Mouse (Mus musculus): ENCODE measurements around the gene 6030408B16Rik. TPM values are rescaled to one million over a fixed set of nuclear protein-coding genes. Genes with fewer than 3 reads are reported as not detected.

Gene 6030408B16Rik
- polyA plus RNA-seq, 1 experiment: not detected

DNA sequence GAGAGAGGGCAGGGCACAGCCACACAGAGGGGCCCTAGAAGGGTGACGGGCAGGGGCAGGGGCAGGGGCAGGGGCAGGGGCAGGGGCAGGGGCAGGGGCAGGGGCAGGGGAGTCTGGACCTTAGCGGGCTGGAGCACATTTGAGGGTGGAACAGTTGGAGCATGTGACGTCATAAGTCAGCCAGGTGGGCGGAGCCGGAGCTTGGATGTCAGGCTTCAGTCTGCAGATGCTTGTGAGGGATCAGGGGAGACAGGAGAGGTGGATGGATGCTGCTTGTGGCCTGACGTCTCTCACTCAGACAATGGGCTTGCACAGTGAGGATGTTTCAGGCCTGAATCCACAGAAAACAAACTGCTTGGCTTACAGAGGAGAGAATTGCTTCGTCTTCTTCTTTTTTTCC lies 5.5 kb downstream of the 6030408B16Rik start:
- TF ChIP-seq POLR2A (IDR thresholded peaks at IDR 0.05; ENCODE audit: insufficient read depth, low read length) (no peak), EP300 (IDR thresholded peaks at IDR 0.05; ENCODE audit: insufficient read depth, low read depth, low read length) (no peak)
- H3K27me3 ChIP-seq (ENCODE audit: control insufficient read depth, insufficient read depth, low read length, poor library complexity, severe bottlenecking): no peaks in the 10 kb centered on the region
- no peaks in the 10 kb centered on the region for H3K9me3 ChIP-seq (replicated peaks; ENCODE audit: control insufficient read depth, insufficient read depth, low read length, poor library complexity, severe bottlenecking)
- no peak overlapping the region for H3K27ac ChIP-seq (ENCODE audit: insufficient read depth, low read length)
- H3K36me3 ChIP-seq (ENCODE audit: control insufficient read depth, insufficient read depth, low read length, poor library complexity, severe bottlenecking): no peaks in the 10 kb centered on the region
- H3K4me3 ChIP-seq (ENCODE audit: low read depth, low read length): no peak overlapping the region
- H3K4me1 ChIP-seq (ENCODE audit: control insufficient read depth, insufficient read depth, low read length): no peaks in the 10 kb centered on the region
- H3K9ac ChIP-seq (ENCODE audit: low read depth, poor library complexity, severe bottlenecking): no peak overlapping the region

DNA sequence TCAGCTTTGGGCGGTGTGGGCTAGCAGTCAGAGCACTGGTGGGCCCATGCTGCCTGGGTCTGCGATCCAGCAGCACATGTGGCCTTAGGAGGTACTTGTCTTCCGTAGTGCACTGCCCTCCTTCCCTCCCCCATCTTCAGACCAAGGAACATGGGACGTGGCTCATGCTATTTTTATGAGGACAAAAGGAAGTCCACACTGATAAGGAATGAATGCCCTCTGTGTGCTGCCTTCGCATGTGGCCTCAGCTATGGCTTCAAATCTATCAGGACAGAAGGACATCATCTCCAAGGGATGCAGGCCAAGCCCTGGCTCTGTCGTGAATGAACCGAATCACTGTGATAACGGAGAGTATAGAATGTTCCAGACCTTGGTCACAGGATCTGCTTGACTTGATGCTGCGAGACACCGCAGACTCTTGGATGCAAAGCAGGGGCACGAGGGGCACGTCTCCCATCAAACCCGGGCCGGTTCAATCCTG lies 6.5 kb downstream of the 6030408B16Rik start:
- Histone ChIP-seq H3K9me3 (replicated peaks; ENCODE audit: control insufficient read depth, insufficient read depth, low read length, poor library complexity, severe bottlenecking) (no peaks in the 10 kb centered on the region), H3K4me1 (ENCODE audit: control insufficient read depth, insufficient read depth, low read length) (no peaks in the 10 kb centered on the region), H3K27ac (ENCODE audit: insufficient read depth, low read length) (no peak overlapping the region), H3K36me3 (ENCODE audit: control insufficient read depth, insufficient read depth, low read length, poor library complexity, severe bottlenecking) (no peaks in the 10 kb centered on the region), H3K9ac (ENCODE audit: low read depth, poor library complexity, severe bottlenecking) (no peak overlapping the region), H3K27me3 (ENCODE audit: control insufficient read depth, insufficient read depth, low read length, poor library complexity, severe bottlenecking) (no peaks in the 10 kb centered on the region), H3K4me3 (ENCODE audit: low read depth, low read length) (no peak overlapping the region)
- no peak for TF ChIP-seq POLR2A (IDR thresholded peaks at IDR 0.05; ENCODE audit: insufficient read depth, low read length)
- no peak for TF ChIP-seq CTCF (IDR thresholded peaks at IDR 0.05; ENCODE audit: low read depth, low read length)
- no peak for TF ChIP-seq EP300 (IDR thresholded peaks at IDR 0.05; ENCODE audit: insufficient read depth, low read depth, low read length)

DNA sequence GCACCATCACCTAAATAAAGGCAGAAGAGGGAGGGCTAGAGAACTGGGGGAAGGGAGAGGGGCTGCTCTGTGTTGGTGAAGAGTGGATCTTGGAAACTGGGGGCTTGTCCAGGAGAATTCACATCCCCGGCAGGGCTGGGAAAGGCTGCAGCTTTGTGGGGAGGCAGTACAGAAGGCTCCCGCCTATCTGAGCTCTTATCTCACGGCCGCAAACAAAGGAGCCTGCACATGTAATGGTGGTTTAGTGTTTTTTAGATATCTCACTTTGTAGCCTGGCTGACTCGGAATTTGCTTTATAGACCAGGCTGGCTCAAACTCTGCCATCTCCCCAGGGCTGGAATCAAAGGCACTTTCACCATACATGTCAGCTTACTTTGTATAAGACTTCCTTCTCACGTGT lies 7.1 kb downstream of the 6030408B16Rik start:
- no peak overlapping the region for H3K4me3 ChIP-seq (ENCODE audit: low read depth, low read length)
- no peak overlapping the region for H3K27ac ChIP-seq (ENCODE audit: insufficient read depth, low read length)
- no peaks in the 10 kb centered on the region for H3K36me3 ChIP-seq (ENCODE audit: control insufficient read depth, insufficient read depth, low read length, poor library complexity, severe bottlenecking)
- TF ChIP-seq POLR2A (IDR thresholded peaks at IDR 0.05; ENCODE audit: insufficient read depth, low read length) (no peak), CTCF (IDR thresholded peaks at IDR 0.05; ENCODE audit: low read depth, low read length) (no peak), EP300 (IDR thresholded peaks at IDR 0.05; ENCODE audit: insufficient read depth, low read depth, low read length) (no peak)
- H3K9ac ChIP-seq (ENCODE audit: low read depth, poor library complexity, severe bottlenecking): no peak overlapping the region
- H3K9me3 ChIP-seq (replicated peaks; ENCODE audit: control insufficient read depth, insufficient read depth, low read length, poor library complexity, severe bottlenecking): no peaks in the 10 kb centered on the region
- no peaks in the 10 kb centered on the region for H3K4me1 ChIP-seq (ENCODE audit: control insufficient read depth, insufficient read depth, low read length)
- no peaks in the 10 kb centered on the region for H3K27me3 ChIP-seq (ENCODE audit: control insufficient read depth, insufficient read depth, low read length, poor library complexity, severe bottlenecking)

DNA sequence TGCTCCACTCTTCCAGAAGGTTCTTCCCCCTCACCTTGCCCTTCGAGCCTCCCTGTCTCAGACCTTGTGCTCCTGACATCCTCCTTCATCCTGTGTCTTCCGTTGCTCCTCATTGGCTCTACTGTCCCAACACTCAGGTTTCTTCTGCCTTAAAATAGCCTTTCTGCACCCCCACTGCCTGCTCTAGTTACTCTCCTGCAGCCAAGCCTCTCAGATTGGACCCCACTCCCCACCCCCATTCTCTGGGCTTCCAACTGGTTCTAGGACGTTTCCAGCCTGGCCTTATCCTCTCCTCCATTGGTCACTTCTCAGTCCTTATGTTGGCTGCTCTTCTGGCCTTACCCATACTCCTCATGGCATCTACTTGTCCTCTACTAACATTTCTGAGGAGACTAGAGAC lies 9.2 kb downstream of the 6030408B16Rik start:
- Histone ChIP-seq H3K9ac (ENCODE audit: low read depth, poor library complexity, severe bottlenecking) (no peak overlapping the region), H3K27ac (ENCODE audit: insufficient read depth, low read length) (no peak overlapping the region), H3K27me3 (ENCODE audit: control insufficient read depth, insufficient read depth, low read length, poor library complexity, severe bottlenecking) (no peaks in the 10 kb centered on the region), H3K9me3 (replicated peaks; ENCODE audit: control insufficient read depth, insufficient read depth, low read length, poor library complexity, severe bottlenecking) (no peaks in the 10 kb centered on the region), H3K36me3 (ENCODE audit: control insufficient read depth, insufficient read depth, low read length, poor library complexity, severe bottlenecking) (no peaks in the 10 kb centered on the region), H3K4me3 (ENCODE audit: low read depth, low read length) (no peak overlapping the region), H3K4me1 (ENCODE audit: control insufficient read depth, insufficient read depth, low read length) (no peaks in the 10 kb centered on the region)
- TF ChIP-seq POLR2A (IDR thresholded peaks at IDR 0.05; ENCODE audit: insufficient read depth, low read length): no peak
- TF ChIP-seq EP300 (IDR thresholded peaks at IDR 0.05; ENCODE audit: insufficient read depth, low read depth, low read length): no peak
- no peak for TF ChIP-seq CTCF (IDR thresholded peaks at IDR 0.05; ENCODE audit: low read depth, low read length)

DNA sequence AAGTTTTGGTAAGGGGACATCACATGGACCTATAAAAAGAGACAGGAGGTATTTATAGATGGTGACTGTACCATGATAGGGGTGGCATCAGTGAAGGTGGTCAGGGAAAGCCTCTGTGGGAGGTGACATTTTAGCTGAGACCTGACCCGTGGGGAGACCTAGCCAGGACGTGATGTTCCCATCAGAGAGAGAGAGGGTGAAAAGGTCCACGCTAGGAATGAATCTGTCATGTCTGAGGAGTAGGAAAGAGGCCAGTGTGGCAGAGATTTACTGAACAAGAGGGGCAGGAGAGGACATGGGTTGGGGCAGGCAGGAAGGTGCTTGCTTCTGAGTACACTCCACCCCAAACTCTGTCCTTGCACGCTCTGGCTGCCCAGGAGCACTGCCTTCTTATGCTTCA lies 10.8 kb downstream of the 6030408B16Rik start:
- H3K9me3 ChIP-seq (replicated peaks; ENCODE audit: control insufficient read depth, insufficient read depth, low read length, poor library complexity, severe bottlenecking): no peaks in the 10 kb centered on the region
- H3K27me3 ChIP-seq (ENCODE audit: control insufficient read depth, insufficient read depth, low read length, poor library complexity, severe bottlenecking): no peaks in the 10 kb centered on the region
- no peak for TF ChIP-seq EP300 (IDR thresholded peaks at IDR 0.05; ENCODE audit: insufficient read depth, low read depth, low read length)
- no peak for TF ChIP-seq POLR2A (IDR thresholded peaks at IDR 0.05; ENCODE audit: insufficient read depth, low read length)
- TF ChIP-seq CTCF (IDR thresholded peaks at IDR 0.05; ENCODE audit: low read depth, low read length): no peak
- no peak overlapping the region for H3K9ac ChIP-seq (ENCODE audit: low read depth, poor library complexity, severe bottlenecking)
- no peak overlapping the region for H3K4me3 ChIP-seq (ENCODE audit: low read depth, low read length)
- no peaks in the 10 kb centered on the region for H3K4me1 ChIP-seq (ENCODE audit: control insufficient read depth, insufficient read depth, low read length)
- H3K27ac ChIP-seq (ENCODE audit: insufficient read depth, low read length): no peak overlapping the region
- no peaks in the 10 kb centered on the region for H3K36me3 ChIP-seq (ENCODE audit: control insufficient read depth, insufficient read depth, low read length, poor library complexity, severe bottlenecking)

DNA sequence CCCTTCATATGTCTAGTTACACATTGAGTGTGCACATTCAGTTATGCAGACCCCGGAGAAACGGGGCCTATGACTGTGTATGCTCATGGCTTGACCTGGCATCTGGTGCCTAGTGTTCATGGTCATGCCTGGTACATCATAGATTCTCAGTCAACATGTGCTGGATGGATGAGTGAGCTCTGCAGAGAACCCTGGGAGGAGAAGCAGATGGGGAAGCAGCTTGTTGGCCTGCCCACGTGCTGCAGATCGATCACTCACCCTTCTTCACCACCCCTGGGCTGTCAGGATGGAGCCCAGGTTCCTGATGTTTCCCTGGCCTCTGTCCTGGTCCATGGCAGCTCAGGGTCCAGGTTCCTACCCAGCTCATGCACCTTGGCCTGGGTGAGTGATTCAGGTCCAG lies 13.4 kb downstream of the 6030408B16Rik start:
- no peak overlapping the region for H3K9ac ChIP-seq (ENCODE audit: low read depth, poor library complexity, severe bottlenecking)
- no peaks in the 10 kb centered on the region for H3K36me3 ChIP-seq (ENCODE audit: control insufficient read depth, insufficient read depth, low read length, poor library complexity, severe bottlenecking)
- H3K9me3 ChIP-seq (replicated peaks; ENCODE audit: control insufficient read depth, insufficient read depth, low read length, poor library complexity, severe bottlenecking): no peaks in the 10 kb centered on the region
- no peaks in the 10 kb centered on the region for H3K4me1 ChIP-seq (ENCODE audit: control insufficient read depth, insufficient read depth, low read length)
- TF ChIP-seq EP300 (IDR thresholded peaks at IDR 0.05; ENCODE audit: insufficient read depth, low read depth, low read length): no peak
- no peak overlapping the region for H3K27ac ChIP-seq (ENCODE audit: insufficient read depth, low read length)
- no peaks in the 10 kb centered on the region for H3K27me3 ChIP-seq (ENCODE audit: control insufficient read depth, insufficient read depth, low read length, poor library complexity, severe bottlenecking)
- H3K4me3 ChIP-seq (ENCODE audit: low read depth, low read length): no peak overlapping the region
